Mouse (Mus musculus): ENCODE measurements around the gene Rgs7.
A peak's percentile ranks its signal among the peaks of the same experiment; 100 is the strongest.

Rgs7 gene

GRCm38 (mm10) chr1:175491861-175492682, at the start of gene Rgs7:
Rgs7 (minus strand) TSS chr1:175492500.
- peak; percentile 35 to 73 for DNase-seq (ENCODE audit: low spot score in 2 of 2)

DNA sequence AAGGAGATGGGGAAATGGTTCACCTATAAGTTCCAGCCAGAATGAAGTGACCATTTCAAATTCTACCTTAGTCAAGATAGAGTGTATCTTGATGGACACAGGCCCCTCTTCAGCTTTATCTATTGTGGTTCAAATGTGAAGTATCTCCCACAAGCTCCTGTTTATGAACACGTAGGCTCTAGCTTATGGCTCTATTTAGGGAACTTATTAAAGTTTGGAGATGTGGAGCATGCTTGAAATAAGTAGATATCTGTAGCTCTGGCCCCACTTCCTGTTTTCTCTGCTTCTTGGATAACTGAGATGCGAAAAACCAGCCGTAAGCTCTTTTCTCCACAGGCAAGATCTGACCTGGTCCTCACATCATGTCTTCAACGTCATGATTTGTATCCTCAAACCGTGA, 48.4 kb upstream of the Rgs7 start:
- DNase-seq (ENCODE audit: low spot score in 2 of 2): no peak

DNA sequence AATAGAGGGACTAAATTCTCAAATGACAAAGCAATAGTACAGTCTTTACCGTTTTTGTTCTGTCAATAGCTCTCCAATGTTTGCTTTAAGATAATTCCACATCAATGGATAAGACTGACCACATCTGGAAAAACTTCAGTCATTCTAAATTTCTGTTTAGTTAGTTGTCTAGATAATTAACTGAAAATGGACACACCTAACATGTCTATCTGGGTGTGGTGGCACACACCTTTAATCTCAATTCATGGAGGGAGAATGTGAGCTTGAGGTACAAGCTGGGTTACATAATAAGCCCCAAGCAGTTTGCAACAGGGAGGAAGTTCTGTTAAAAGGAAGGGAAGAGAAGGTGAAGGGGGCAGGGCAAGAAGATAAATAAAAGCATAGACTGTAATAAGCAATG, 45.0 kb upstream of the Rgs7 start:
- DNase-seq (ENCODE audit: low spot score in 2 of 2): no peak

DNA sequence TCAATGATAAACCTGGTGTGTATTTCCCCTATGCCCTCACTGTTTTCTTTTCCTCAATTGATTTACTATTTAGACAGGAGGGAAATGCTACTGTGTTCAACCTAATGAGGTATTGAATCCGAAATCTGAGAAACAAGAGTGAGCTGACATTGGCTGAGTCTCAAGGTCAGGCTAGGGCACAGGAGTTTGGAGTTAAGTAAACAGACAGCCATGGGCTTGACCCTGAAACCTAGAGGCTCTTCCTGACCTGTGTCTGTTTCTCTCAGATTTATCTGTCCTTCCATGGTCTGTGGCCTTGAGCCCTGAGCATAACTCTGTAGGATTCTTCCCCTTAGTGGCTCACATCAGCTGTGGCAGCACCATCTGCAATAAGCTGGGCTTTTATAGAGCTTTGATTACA, 37.6 kb upstream of the Rgs7 start:
- DNase-seq (ENCODE audit: low spot score in 2 of 2): no peak

- DNase-seq (ENCODE audit: low spot score in 2 of 2): no peak
Measured at GRCm38 (mm10) chr1:175524626-175525294, 32.5 kb upstream of the Rgs7 start.

DNA sequence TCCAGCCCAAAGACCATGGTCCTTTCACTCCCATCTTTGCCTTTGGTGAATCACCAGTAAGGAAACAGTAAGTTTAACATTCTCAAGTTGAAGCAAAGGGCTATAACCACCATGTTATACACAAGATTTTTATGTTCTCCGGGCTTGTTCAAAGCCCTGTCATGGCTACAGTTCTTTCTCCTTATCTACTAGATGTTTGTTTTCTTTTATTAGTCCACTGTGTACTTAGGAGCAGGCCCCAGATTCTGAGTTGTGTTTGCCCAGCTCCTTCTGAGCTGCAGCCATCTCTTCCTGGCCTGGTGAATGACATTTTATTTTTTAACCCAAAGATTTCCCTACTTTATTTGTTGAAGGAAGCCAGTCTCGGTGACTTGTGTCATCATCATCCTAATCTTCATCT, 31.3 kb upstream of the Rgs7 start:
- no peak for DNase-seq (ENCODE audit: low spot score in 2 of 2)

DNA sequence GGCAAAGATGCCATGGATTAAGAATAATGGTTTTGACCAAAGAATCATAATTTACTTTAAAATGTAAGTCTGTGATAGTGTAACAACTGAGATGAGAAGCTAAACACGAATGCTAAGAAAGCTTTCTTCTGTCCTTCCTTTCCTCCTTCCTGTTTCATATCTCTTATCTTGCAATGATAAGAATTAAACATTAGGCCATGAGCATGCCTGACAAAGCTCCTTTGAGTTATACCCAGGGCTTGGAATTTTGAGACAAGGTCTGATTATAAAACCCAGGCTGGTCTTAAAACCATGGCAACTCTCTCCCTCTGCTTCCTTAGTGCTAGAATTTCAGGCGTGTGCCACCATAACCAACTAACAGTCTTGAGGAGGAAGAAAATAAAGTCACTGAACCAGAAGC, 22.2 kb upstream of the Rgs7 start:
- no peak for DNase-seq (ENCODE audit: low spot score in 2 of 2)

DNA sequence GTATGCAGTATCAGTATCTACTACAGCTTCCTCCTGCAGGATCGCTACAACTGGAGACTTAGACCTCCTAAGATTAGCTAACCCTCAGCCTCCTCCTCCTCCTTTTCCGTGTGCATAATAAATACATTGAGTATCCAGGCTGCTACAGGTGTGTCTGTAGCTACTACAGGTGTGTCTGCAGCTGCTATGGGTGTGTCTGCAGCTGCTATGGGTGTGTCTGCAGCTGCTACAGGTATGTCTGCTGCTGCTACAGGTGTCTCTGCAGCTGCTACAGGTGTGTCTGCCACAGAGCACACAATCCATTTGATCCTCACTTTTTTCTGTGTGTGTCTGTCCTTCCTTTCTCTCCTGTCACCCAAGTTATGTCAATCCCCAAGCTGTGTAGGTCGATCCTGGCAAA, 19.9 kb upstream of the Rgs7 start:
- DNase-seq (ENCODE audit: low spot score in 2 of 2): no peak

DNA sequence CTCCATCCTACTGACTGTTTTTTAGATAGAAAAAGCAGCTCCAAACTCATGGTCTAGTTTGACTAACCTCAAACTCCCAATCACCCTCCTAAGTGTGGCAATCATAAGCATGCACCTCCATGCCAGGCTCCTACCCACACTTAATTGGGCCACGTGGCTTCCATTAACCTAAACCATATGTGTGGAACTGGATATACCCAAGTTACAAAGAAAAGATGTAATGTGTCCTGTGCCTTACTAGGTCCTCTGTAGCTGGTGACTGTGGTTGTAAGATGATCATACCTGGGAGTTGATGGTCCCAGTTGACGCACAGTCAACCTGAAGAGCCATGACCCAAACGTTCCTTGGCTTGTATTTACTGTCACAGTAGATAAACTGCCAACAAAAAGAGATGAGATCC, 17.7 kb upstream of the Rgs7 start:
- DNase-seq (ENCODE audit: low spot score in 2 of 2): no peak

DNA sequence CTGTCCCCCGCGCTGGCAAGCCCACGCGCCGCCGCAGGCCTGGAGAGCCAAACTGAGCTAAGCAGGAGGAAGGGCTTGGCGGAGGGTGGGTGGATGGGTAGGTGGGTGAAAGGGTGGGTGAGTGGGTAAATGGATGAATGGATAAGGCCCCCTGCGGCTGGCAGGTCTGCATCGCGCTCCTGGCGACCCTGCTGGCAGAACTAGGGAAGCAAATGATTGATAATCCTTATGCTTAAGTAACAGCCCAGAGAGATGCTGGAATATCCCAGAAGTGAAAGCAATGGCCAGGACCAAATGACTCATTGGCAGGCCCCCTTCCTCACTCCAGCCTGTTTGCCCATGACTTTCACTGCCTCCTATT, 363 bp upstream of the Rgs7 start:
- DNase-seq (ENCODE audit: low spot score in 2 of 2): no peak

GRCm38 (mm10) chr1:175491511-175491860, 814 bp downstream of the Rgs7 start:
- DNase-seq (ENCODE audit: low spot score in 2 of 2): peak; percentile 6 to 7

DNA sequence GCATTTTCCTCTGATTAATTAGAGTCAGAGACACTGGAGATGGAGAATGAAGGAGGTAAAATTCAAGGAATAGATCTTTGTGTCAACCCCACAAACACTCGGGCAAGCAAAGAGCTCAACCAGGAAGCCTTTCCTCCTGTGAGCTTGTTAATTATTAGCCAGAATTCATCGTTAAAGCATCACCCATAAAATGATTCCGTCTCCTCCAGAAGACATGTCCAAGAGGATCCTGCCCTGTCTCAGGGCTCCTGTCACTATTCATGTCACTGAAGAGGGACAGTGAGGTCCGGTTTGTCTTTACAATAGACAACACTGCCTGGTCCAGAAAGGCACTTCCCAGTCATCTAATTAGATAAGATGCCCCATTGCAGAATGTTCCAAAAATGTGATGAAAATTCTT, 7.2 kb downstream of the Rgs7 start:
- DNase-seq (ENCODE audit: low spot score in 2 of 2): no peak

DNA sequence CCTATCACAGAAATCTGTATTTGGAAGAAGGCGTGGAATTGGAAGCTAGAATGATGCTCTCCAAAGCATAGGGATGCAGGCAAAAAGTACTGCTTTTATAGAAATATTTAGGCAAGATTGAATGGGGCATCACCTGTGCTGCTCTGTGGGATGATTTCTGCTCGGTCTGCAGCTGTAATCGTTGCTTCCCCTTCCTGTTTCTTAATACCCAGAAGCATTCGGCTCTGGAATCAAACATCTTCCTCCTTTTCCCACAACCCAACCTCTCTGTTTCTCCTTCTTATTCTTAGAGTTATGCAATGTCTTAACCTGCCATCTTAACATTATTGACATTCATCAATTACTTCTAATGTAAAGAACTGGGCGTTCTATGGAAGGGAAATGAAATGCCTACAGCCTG, 19.2 kb downstream of the Rgs7 start:
- DNase-seq (ENCODE audit: low spot score in 2 of 2): no peak

- no peak for DNase-seq (ENCODE audit: low spot score in 2 of 2)
Measured at GRCm38 (mm10) chr1:175469087-175469788, 23.1 kb downstream of the Rgs7 start.

GRCm38 (mm10) chr1:175464566-175464965, 27.7 kb downstream of the Rgs7 start:
- DNase-seq (ENCODE audit: low spot score in 2 of 2): no peak

GRCm38 (mm10) chr1:175462351-175462750, 29.9 kb downstream of the Rgs7 start:
- DNase-seq (ENCODE audit: low spot score in 2 of 2): no peak

DNA sequence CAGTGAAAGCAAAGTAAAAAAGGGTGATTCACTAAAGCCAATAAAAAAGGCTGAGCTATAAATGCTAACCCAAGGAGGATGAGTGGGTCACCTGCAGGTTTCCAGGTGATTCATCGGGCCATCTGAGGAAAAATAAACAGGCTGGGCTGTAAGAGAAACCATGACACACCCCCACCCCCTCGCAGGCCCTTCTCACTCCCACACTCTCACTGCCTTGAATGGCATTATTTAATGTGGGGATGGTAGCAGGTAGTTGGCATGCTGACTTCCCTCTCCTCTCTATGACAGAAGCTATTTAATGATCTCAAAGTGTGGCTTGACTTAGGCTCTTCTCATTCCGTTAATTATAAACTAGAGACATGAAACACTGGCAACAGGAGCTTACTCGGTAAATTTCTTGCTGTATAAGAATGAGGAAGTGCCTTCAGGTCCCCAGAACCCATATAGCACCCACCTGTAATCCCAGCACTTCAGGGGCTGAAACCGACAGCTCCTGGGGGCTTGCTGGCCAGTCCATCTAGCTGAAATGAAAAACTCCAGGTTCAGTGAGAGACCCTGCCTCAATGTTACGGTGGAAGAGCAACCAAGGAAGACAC, 38.2 kb downstream of the Rgs7 start:
- DNase-seq (ENCODE audit: low spot score in 2 of 2): no peak

GRCm38 (mm10) chr1:175448017-175448416, 44.3 kb downstream of the Rgs7 start:
- no peak for DNase-seq (ENCODE audit: low spot score in 2 of 2)

- no peak for DNase-seq (ENCODE audit: low spot score in 2 of 2)
Measured at GRCm38 (mm10) chr1:175442939-175443338, 49.4 kb downstream of the Rgs7 start.

DNA sequence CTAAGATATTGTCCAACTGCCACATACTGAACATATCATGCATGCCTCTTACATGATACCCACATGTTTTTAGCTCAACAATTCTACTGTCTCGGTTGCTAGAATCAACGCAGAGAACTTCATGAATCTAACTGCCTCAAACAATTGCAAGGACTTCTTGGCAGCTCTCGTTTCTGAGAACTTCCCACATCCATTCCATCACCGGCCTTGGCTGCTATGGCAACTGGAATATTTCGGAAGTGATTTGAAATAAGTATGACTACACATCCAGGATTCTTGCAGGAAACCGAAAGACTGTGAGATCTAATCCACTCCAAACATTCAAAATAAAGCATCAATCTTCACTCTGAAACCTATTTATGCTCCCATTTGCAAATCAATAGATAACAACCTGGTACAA, 50.3 kb downstream of the Rgs7 start:
- peak; percentile 27 to 39 for DNase-seq (ENCODE audit: low spot score in 2 of 2)

DNA sequence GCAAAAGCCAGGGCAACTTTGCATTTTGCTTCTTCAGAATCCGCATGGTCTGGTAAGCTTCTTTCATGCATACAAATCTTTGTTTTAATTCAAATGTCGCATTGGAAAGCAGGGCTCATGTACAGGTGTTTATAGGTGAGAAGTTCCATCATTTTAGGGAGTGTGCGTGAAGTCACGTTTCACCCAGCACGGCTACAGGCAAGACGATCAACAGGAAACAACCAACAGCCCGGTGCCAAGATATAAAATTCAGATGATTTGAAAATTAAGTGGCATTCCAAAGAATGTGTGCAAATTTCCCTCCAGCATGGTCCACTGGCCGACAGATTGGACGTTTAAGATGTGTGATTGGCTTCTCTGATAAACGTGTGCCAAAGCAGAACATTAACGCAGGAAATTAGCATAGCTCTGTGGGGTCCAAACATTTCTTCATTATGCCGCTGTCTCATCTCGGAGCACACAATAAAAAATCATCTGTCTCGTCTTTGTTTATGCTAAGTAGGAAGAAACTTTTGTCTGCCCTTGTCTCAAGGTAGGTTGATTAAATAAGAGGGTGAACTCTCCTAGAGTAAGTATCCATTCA, 58.6 kb downstream of the Rgs7 start:
- no peak for DNase-seq (ENCODE audit: low spot score in 2 of 2)

DNA sequence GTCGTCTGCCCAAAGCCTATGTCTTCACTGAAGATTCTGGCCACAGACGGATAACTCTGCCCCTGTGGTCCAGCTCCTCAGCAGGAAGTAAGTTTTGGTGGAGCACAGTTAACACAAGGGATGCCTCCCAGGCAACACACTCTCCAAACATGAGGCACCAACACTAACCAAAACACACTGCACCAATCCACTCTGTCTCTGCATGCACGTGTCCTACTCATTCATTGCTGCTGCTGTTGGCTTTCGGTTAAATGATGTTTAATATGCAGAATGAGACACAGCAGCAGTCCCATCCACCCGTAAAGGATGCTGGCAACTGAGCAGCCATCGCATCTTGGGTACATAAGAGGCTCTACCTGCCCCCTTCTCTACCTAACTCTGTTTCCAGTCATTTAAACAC, 59.2 kb downstream of the Rgs7 start:
- no peak for DNase-seq (ENCODE audit: low spot score in 2 of 2)

Data from frontal cortex, postnatal 14 days (tissue).